Mouse (Mus musculus) CH12.LX (cell line): ENCODE data around the gene Lef1.

Experiments
- CHD1 ChIP-seq: IDR thresholded peaks from 2 replicates; pipeline ENCODE4 v1.6.1; 2012; ENCODE audit warnings: low read depth, low read length, improper control_type of control experiment, inconsistent platforms
- CTCF ChIP-seq, 2 experiments: IDR thresholded peaks in 1 of 2; conservative IDR thresholded peaks in 1 of 2; 2 replicates each; pipeline ENCODE4 v1.5.1; 2011 to 2012; ENCODE audit warnings: low read depth in 2 of 2, low read length in 2 of 2, improper control_type of control experiment in 1 of 2, inconsistent platforms in 1 of 2, mild to moderate bottlenecking in 1 of 2, moderate library complexity in 1 of 2
- EP300 ChIP-seq: IDR thresholded peaks from 2 replicates; pipeline ENCODE4 v1.6.1; 2011; ENCODE audit warnings: low read length, improper control_type of control experiment
- GABPA ChIP-seq: IDR thresholded peaks from 2 replicates; pipeline ENCODE4 v1.6.1; 2012; ENCODE audit warnings: low read depth, low read length, improper control_type of control experiment, inconsistent platforms; ENCODE audit not compliant: insufficient replicate concordance
- MAX ChIP-seq: IDR thresholded peaks from 2 replicates; pipeline ENCODE4 v1.6.1; 2011; ENCODE audit warnings: low read length, improper control_type of control experiment
- NRF1 ChIP-seq: IDR thresholded peaks from 2 replicates; pipeline ENCODE4 v1.6.1; 2014; ENCODE audit warnings: low read depth, mild to moderate bottlenecking, inconsistent platforms, low read length, improper control_type of control experiment, moderate library complexity
- ZNF384 ChIP-seq: IDR thresholded peaks from 2 replicates; pipeline ENCODE4 v1.6.1; 2012; ENCODE audit warnings: low read depth, low read length, improper control_type of control experiment, inconsistent platforms

DNA sequence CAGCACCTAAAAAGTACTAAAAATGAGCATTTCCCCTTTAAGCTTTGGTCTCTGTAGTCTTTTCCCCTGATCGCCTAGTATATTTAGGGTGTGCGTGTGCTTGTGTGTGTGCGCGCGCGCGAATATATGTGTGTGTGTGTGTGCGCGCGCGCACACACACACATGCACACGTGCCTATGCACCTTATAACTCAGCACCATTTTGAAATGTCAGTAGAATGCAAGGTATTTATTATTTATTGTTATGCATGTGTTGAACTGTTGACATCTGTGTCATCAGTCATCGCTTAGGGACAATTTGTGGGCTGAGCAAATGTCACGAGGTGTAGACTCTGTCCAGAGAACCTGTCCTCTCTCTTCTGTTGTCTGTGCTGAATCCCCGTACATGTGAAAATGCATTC, 7.1 kb downstream of the Lef1 start:
- TF ChIP-seq CTCF (conservative IDR thresholded peaks at IDR 0.05 in 1 of 2, IDR thresholded peaks at IDR 0.05 in 1 of 2; ENCODE audit: low read depth in 2 of 2, low read length in 2 of 2) (no peak), MAX (0 out of 2 replicates have a peak, but pooled peaks have one; percentile 12), ZNF384 (no peak), EP300 (no peak), GABPA (no peak), NRF1 (0 out of 2 replicates have a peak, but pooled peaks have one; percentile 26), CHD1 (no peak)
